Mouse (Mus musculus) thymus, adult 2 months (tissue): ENCODE data around the gene Dagla.

Source experiments
- CTCF ChIP-seq: fragments of 200-500 bp; IDR thresholded peaks from 2 replicates; pipeline ENCODE4 v1.5.1; 2012; ENCODE audit warnings: mild to moderate bottlenecking, control low read depth, low read length, moderate library complexity, borderline replicate concordance; ENCODE audit not compliant: control insufficient read depth, poor library complexity, insufficient read depth; ENCODE audit errors: extremely low read depth
- POLR2A ChIP-seq: fragments of 200-500 bp; IDR thresholded peaks from 2 replicates; pipeline ENCODE4 v1.6.1; 2012; ENCODE audit warnings: mild to moderate bottlenecking, low read length, control low read depth, moderate library complexity; ENCODE audit not compliant: control insufficient read depth, poor library complexity, insufficient read depth; ENCODE audit errors: extremely low read depth

DNA sequence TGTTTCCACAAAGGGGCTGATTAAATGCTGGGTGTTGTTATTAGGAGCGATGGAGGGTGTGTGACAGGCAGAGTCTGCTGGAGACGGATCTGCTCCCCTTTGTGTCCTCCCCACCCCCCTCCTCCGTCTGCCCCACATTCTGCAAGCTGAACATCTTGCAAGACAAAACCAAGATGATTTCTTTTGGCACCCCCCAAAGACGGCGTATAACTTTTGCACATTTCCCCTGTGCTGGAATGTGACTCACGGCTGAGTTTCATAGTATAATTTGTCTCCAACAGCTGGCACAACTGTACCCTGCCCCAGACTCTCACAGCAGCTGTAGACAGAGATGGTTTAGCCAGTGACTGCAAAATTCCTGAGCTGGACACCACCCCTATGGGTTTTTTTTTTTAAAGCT, 3.3 kb upstream of the Dagla start:
- TF ChIP-seq CTCF (no peak), POLR2A (no peak)
